Mouse (Mus musculus) splenic B cell, adult 2 months (primary cell): Measurements from ENCODE around the gene Fam129c.

Experiments
- DNase-seq: peaks from one replicate; pipeline ENCODE4 v3.0.0-alpha.2; 2011; ENCODE audit warnings: low read depth, low spot score
- H3K27me3 ChIP-seq: 2 replicates; pipeline ENCODE4 v1.6.1; 2012; ENCODE audit warnings: mild to moderate bottlenecking, low read length, moderate library complexity, mixed read lengths; ENCODE audit not compliant: control insufficient read depth, poor library complexity, insufficient read depth, severe bottlenecking
- H3K36me3 ChIP-seq: 2 replicates; pipeline ENCODE4 v1.6.1; 2012; ENCODE audit warnings: mild to moderate bottlenecking, low read length, moderate library complexity, mixed read lengths; ENCODE audit not compliant: control insufficient read depth, poor library complexity, insufficient read depth, severe bottlenecking

The Fam129c gene

DNA sequence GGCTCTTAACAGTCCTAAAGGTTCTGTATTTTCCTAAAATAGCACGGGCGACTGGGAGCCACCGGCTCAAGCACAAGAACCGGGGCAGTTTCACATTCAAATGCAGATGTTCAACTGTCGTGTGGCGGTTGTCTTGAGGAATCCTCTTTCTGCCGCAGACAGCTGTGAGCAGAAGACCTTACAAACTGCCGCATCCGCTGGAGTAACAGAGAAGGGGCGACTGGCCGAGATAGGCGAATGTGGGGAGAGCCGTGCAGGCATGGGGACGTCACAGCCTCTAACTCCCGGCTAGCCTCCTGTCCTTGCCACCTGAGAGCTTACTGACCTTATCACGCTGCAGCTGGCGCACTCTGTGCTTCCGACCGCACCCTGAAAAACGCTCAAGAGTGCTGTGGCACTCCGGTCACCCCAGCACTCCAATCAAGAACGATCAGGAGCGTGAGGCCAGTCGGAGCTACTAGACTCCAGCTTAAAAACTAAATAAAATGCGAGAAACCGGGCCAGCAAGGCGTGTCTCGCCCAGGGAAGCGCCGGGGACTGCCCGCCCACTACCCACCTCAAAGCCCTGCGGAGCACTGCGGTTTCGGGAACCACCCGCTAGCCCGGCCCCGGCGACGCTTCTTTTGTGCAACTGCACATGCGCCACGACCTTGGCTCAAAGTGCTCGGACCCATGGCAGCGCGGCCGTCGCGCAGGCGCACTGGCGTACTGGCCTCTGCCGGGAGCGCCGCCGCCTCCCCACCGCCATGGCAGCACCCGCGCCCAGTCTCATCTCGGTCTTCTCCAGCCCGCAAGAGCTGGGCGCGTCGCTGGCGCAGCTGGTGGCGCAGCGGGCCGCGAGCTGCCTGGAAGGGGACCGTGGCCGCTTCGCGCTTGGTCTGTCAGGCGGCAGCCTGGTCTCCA is 5.7 kb upstream of the Fam129c start, which contains the start of gene Pgls:
Gene Pgls, plus strand, starts transcription at position 706 of the 903 bp plus-strand sequence.
- Histone ChIP-seq H3K36me3 (no peaks in the 10 kb centered on the region), H3K27me3 (no peaks in the 10 kb centered on the region)
- peak; percentile 97 for DNase-seq

DNA sequence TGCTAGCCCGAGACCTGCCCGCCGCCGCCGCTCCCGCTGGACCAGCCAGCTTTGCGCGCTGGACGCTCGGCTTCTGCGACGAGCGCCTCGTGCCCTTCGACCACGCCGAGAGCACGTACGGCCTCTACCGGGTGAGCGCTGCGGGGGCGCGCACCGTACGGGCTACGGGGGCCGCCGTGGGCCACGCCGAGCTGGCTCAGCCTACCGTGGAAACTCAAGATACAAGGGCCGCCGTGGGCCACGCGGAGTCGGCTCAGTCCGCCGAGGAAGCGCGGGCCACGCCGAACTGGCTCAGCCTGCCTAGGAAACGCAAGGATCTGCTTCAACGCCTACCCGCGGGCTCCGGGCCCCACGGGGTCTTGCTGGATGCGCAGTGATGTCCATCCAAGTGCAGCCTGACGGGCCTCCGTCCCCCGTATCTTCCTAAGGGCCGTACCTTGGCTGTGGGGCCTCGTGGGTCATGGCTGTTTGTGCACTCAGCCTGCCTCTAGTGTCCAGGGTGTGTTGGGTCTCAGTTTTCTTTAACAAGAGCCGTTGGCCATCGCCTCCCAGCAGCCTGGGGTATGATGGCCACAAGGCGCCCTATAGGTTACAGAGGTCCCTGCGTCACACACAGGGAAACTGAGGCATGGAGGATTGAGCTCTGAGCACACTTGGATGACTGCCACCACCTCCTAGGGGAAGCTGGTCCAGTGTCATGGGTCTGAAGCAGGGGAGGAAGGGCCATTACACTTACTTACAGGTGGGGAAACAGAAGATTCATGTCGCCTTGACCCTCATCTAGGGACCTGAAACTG is 4.9 kb upstream of the Fam129c start:
- peak; percentile 72 for DNase-seq
- no peaks in the 10 kb centered on the region for H3K36me3 ChIP-seq
- H3K27me3 ChIP-seq, result no peaks in the 10 kb centered on the region

DNA sequence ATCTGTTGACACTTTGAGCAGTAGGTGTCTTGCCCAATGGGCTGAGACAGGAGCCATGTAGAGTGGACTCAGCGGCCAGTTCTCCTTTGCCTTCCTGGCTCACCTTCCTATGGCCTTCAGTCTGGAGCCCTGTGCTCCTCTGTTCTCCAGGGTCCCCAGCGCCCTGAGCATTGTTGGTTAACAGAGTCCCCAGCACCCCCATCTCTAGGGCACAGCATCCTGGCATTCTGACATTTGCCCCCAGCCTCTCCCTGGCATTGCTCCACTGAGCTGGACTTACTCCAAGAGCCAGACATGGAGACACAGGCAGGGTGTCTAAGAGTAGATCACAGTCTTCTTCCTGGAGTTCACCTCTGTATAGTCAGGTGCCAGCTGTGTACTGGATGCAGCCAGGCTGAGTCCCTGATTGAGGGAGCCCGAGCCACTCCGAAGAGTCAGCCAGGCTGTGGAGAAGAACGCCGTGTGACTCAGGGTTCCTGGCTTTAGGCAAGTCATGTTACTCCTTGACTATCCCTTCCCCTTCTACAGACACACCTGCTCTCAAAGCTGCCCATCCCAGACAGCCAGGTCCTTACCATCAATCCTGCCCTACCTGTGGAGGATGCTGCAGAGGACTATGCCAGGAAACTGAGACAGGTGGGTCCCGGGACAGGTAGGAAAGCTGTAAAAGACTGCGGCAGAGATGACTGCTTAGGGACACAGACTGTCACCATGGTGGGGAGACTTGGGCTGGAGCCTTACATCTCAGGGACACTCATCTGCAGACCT is 3.7 kb upstream of the Fam129c start:
- Histone ChIP-seq H3K27me3 (no peaks in the 10 kb centered on the region), H3K36me3 (no peaks in the 10 kb centered on the region)
- DNase-seq, result no peak

DNA sequence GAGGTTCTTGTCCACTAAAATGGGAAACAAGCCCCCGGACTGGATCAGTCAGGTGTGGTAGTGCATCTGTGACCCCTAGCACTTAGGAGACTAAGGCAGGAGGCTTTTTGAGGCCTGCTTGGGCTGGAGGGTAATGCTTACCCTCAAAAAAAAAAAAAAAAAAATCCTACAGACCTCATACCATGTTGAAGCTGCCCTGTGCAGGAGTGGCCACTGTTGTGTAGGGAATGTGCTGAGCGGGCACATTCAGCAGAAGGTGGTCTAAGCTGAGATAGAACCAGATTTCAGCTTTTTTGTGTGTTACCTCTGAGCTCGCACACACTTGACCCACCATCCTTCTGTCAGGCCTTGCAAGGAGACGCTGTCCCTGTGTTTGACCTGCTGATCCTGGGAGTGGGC is 3.1 kb upstream of the Fam129c start:
- DNase-seq, result no peak
- H3K27me3 ChIP-seq, result no peaks in the 10 kb centered on the region
- H3K36me3 ChIP-seq, result no peaks in the 10 kb centered on the region

DNA sequence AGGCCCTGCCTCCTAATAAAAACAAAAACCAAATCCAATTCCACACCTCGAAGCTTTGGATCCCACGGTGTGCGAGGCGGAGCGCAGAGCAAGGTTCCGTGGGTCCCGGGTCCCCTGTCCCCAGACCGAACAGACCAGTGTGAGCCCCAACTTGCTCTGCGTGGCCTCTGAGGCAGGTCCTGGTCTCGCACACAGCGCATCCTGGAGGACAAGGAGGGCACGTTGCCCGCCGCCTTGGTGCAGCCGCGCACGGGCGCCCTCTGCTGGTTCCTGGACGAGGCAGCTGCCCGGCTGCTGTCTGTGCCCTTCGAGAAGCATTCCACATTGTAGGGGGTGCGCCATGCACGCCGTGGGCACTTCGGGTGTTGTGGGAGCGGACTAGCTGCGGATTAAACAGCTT is 1.6 kb upstream of the Fam129c start:
- DNase-seq, result peak; percentile 92
- H3K36me3 ChIP-seq, result peaks cover 2% of the 10 kb centered on the region; the same call in 1 of the 2 replicates
- H3K27me3 ChIP-seq, result no peaks in the 10 kb centered on the region

DNA sequence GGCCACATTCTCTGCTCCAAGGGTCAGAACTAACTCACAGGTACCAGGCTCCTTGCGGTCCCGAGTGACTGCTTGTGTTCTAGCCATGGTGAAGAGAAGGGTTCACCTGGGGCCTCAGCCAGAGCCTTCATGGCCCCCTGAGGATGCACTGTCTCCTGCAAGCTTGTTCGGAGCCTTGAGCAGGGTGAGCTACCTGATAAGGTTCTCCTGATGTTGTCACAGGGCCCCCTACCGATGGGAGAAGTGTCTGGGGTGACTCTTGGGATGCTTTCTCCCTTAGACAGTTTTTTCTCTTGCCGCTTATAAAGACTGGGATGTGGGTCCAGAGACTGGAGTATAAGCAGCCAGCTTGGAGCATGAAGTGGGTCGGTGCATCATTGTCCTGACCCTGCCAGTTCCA is 1.1 kb upstream of the Fam129c start:
- Histone ChIP-seq H3K36me3 (peaks cover 2% of the 10 kb centered on the region; the same call in 1 of the 2 replicates), H3K27me3 (no peaks in the 10 kb centered on the region)
- peak; percentile 50 for DNase-seq

DNA sequence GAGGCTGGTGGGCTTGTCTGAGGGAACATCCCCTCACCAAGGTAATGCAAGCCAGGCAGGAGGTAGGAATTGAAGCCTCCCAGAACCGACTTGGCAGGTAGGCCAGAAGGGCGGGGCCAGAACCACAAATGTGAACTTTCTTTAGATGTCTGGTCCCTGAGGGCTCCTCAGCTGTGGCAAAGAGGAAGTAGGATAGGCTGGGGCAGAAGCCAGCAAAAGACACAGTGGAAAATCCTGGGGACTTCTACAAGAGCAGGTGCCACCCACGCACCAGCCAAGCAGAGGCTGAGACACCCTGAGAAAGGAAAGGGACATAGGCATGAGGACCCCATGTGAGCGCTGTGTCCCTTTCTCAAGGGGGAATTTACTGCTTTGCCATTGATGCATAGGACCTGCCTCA is 650 bp upstream of the Fam129c start:
- DNase-seq, result peak; percentile 92
- peaks cover 2% of the 10 kb centered on the region; the same call in 1 of the 2 replicates for H3K36me3 ChIP-seq

DNA sequence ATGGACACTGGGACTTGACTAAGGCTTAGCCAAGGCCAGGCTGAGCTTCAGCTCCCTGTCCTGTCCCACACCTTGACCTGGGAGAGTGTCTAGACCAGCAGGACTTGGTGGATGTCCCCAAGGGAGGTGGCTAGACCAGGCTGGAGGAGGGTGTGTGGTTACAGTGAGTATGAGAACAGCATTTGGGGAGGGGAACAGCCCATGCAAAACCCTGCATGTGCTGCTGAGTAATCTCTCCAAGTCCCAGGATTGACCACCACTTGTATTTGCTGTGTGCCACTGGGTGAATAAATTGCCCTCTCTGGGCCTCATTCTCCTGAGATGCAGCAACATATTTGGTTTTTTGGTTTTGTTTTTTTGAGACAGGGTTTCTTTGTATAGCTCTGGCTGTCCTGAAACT is 927 bp downstream of the Fam129c start:
- Histone ChIP-seq H3K36me3 (peaks cover 3% of the 10 kb centered on the region), H3K27me3 (no peaks in the 10 kb centered on the region)
- DNase-seq, result no peak

More for the DNA sequence above, 650 bp upstream of the Fam129c start:
- no peaks in the 10 kb centered on the region for H3K27me3 ChIP-seq

DNA sequence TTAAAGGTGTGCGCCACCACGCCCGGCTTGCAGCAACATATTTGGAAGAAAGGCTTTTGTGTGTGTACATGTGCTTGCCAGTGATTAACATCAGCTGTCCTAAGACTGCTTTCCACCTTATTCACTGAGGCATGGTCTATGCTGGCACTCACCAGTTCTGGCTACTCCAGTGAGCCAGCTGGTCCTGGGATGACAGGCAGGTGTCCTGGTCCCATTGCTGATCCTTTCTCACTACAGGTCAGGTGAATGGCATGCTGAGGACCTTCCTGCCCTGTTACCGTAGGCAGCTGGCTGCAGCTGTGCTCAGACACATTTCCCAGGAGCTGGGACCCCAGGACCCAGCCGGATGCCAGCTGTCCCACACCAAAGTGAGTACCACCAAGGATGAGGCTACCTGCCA is 1.4 kb downstream of the Fam129c start:
- DNase-seq, result no peak
- H3K36me3 ChIP-seq, result peaks cover 5% of the 10 kb centered on the region
- H3K27me3 ChIP-seq, result no peaks in the 10 kb centered on the region

DNA sequence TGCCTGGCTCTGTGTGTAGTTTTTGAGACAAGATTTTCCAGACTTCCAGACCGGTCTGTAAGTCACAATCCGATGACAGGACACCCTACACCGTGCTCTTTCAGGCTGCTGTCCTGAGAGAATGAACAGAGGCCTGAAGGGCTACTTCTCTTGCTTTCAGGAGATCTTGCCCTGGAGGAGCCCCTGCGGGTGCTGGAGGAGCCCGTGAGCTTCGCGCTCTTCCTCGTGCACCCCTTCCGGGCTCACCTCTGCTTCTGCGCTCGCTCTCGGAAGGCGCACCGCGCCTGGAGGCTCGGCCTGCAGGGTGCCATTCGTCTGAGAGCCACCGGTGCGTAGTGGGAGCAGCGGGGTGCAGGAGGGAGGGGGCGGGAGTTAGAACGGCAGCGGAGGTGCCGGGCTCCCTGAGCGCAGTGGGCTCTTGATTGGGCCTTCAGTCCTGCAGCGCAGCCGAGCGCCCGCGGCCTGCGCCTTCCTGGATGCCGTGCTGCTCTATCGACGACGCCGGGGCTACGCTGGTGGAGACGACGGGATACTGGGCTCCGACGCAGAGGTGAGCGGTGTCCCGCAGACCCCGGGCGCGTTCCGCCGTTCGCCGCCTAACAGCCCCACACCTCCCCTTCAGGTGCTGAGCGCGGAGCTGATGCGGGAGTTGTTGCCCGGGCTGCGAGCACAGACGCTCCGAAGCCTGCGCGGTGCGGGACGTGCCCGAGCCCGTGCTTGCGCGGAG is 4.7 kb downstream of the Fam129c start:
- H3K27me3 ChIP-seq, result no peaks in the 10 kb centered on the region
- H3K36me3 ChIP-seq, result peaks cover 10% of the 10 kb centered on the region
- peak; percentile 57 for DNase-seq

DNA sequence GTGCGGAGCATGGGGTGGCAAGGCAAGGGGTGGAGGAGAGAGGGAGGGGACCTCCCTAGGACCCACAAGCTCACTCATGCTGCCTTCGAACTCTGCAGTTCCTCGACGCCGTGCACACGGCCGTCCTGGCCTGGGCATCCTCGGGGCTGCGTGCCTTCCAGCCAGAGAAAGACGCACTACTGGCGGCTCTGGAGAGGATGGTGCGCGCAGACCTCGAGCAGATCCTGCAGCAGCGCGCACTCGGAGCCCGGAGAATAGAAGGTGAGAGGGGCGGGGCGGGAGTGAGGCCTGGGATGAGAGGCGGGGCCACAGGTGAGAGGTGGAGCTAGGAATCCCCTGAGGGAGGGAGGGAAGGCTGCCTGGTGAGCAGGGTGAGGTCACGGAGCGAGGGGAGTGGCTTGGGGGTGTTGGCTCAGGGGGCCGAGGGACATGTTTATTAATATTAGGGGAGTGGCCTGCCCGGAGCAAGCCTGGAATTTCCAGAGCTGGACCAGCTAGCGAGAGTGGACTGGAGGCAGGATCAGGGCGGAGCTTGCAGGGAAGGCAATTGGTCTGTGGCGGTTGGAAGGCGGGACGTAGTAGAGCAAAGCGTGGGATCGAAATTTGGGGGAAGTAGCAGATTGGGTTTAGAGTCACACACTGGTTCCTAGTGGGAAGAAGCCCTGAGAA is 5.4 kb downstream of the Fam129c start:
- DNase-seq, result no peak
- H3K27me3 ChIP-seq, result no peaks in the 10 kb centered on the region
- H3K36me3 ChIP-seq, result peaks cover 10% of the 10 kb centered on the region

DNA sequence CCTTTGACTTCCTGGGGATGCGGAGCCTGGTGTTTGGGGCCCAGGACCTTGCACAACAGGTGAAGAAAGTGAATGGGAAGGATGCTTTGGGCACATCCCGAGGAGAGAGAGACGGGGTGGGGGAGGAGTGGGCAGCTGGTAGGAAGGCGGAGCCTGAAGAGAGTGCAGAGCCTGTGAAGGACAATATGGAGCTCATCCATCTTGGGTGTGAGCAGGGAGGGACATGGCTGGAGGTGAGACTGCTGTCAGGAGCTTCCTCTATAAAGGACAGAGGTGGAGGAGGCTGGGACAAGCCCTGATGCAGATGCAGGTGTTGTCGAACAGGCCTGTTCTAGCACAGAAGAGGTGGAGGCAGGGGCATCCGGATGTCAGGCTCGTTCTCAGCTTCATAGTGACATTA is 6.6 kb downstream of the Fam129c start:
- no peak for DNase-seq
- Histone ChIP-seq H3K36me3 (peaks cover 12% of the 10 kb centered on the region), H3K27me3 (no peaks in the 10 kb centered on the region)

DNA sequence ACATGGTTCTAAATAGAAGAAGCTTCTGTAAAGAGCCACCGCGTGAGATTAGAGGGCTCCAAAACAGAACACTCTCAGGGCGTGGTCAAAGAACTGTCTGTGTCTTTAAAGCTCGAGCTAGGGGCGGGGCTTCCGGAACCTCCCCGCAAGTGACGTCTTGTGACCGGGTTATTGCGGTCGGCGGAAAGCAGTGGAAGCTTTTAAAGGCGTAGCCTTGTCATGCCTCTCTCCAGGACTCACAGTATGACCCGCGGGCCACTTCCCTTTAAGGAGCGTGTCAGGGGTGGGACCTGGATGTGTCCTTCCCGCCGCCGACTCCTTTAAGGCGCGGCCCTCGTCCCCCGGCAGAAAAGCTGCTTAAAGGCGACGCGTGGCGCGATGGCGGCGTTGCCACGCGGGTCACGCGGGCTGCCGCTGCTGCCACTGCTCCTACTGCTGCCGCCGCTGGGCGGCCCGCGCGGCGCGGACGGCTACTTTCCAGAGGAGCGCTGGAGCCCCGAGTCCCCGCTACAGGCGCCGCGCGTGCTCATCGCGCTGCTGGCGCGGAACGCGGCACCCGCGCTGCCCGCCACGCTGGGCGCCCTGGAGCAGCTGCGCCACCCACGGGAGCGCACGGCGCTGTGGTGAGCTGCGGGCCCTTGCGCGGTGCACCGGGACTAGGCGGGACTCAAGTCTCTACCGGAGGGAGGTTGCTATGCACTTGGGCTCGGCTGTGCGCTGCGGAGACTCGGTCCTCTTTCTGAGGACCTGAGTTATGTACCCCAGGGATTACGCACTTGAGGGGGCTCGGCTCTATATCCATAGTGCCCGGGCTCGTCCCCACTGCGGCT is 13.6 kb downstream of the Fam129c start, which contains the start of gene Colgalt1:
Gene Colgalt1, plus strand, starts transcription at position 177 of the 830 bp plus-strand sequence.
- H3K27me3 ChIP-seq, result no peaks in the 10 kb centered on the region
- peaks cover 4% of the 10 kb centered on the region; the same call in 1 of the 2 replicates for H3K36me3 ChIP-seq
- peak; percentile 99 for DNase-seq
